Mouse (Mus musculus) intestine, postnatal 0 days (tissue): ENCODE data around the gene Eno2. TPM values are rescaled to one million over a fixed set of nuclear protein-coding genes. Genes with fewer than 3 reads are reported as not detected.
A peak's percentile ranks its signal among the peaks of the same experiment; 100 is the strongest.
"Not testable (repeated sequence)": the region's sequence is repeated elsewhere in the genome, so short reads cannot be mapped to it uniquely, and the experiment has no call there.

Experiments used
- ATAC-seq: fragments of 200-750 bp; cut with Nextera tagmentation; 2 replicates; pipeline ENCODE4 v1.8.0; 2017; ENCODE audit warnings: mild to moderate bottlenecking, moderate TSS enrichment, moderate library complexity
- H3K27ac ChIP-seq: fragments of 300-500 bp; sonication (generic); 2 replicates; pipeline ENCODE4 v1.5.1; 2014; ENCODE audit warnings: mild to moderate bottlenecking, low read depth, low read length, moderate library complexity
- H3K27me3 ChIP-seq: fragments of 300-500 bp; sonication (generic); replicated peaks from 2 replicates; pipeline ENCODE4 v1.6.1; 2014; ENCODE audit warnings: low read length, mixed read lengths; ENCODE audit not compliant: control insufficient read depth, insufficient read depth
- H3K36me3 ChIP-seq: fragments of 300-500 bp; sonication (generic); 2 replicates; pipeline ENCODE4 v1.6.1; 2014; ENCODE audit warnings: mild to moderate bottlenecking, moderate library complexity; ENCODE audit not compliant: control insufficient read depth, insufficient read depth
- H3K4me1 ChIP-seq: fragments of 300-500 bp; sonication (generic); replicated peaks from 2 replicates; pipeline ENCODE4 v1.6.1; 2014; ENCODE audit warnings: antibody characterized with exemption, low read length, mixed read lengths; ENCODE audit not compliant: control insufficient read depth, insufficient read depth
- H3K4me2 ChIP-seq: fragments of 300-500 bp; sonication (generic); replicated peaks from 2 replicates; pipeline ENCODE4 v1.6.1; 2014; ENCODE audit warnings: low read depth, mild to moderate bottlenecking, moderate library complexity
- H3K4me3 ChIP-seq: fragments of 300-500 bp; sonication (generic); 2 replicates; pipeline ENCODE4 v1.5.1; 2014; ENCODE audit warnings: low read depth, low read length
- H3K9ac ChIP-seq: fragments of 300-500 bp; sonication (generic); 2 replicates; pipeline ENCODE4 v1.6.1; 2014; ENCODE audit warnings: mild to moderate bottlenecking, low read depth, low read length
- H3K9me3 ChIP-seq: fragments of 300-500 bp; sonication (generic); 2 replicates; pipeline ENCODE4 v1.6.1; 2016; ENCODE audit warnings: mixed run types; ENCODE audit not compliant: control insufficient read depth
- CTCF ChIP-seq: sonication (generic); IDR thresholded peaks from 2 replicates; pipeline ENCODE4 v1.5.1; 2016; ENCODE audit warnings: low read depth, mild to moderate bottlenecking, control low read depth, antibody characterized with exemption, moderate library complexity
- WGBS: fragments of 180-500 bp; shearing (Covaris S2); extraction: QIAGEN DNeasy Blood & Tissue Kit; methylation state at CpG from one replicate; pipeline ENCODE4 v1.1.7; 2014; 5-methylcytosine and 5-hydroxymethylcytosine counted together
- polyA plus RNA-seq: library from polyadenylated mRNA; unstranded; fragments of >200 nt; fragmentation: Nextera tagmentation; extraction: Ambion mirVana; gene quantifications from 2 replicates; pipeline ENCODE4 v1.2.1, GENCODE M21; 2015

Gene Eno2
- polyA plus RNA-seq, 1 experiment from 2014 or later: 4.6 TPM

DNA sequence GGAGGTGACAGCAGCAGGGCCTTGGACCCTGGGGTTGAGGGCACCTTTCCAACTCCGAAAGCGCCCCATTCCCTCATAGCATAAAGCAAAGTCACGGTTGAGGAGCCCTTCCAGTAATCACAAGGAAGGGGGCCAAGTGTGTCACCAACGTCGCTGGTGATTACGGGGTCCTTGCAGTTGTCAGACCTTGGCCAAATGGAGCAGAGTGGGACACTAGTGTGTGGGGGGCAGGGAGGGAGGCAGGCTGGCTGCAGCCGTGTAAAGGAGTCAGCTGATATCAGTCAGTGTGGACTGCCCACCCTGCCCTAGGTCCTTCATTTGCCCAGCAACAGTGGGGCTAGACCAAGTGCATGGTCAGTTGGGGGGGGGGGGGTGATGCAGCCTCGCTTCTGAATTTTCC, 45.0 kb upstream of the Eno2 start:
- WGBS: 39% methylated on average over 8 of the region's 8 CpGs
- H3K36me3 ChIP-seq: peaks cover 62% of the 10 kb centered on the region
- 0 out of 2 replicates have a peak overlapping the region, but pooled peaks have one; percentile 15 for H3K27ac ChIP-seq

DNA sequence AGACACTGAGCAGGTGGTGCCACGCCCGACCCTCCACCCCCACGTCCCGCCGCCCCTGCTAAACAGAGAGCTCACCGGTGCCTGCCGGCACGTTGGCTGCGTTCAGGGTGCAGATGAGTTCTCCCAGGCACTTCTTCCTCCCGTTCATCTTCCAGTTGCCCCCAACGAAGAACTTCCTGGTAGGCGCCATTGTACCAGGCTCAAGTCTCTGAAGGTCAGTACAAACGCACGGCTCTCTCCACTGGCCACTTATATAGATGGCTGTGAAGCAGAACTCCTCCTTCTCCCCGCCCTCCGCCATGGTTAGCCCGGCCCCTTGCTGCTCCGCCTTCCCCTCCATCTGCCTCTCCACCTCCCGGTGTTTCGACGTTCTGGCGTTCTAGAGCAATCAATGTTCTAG, 44.5 kb upstream of the Eno2 start, which contains the start of gene Tpi1:
TSS of gene Tpi1 (minus strand) at position 364 of the 400 bp plus-strand sequence.
- ATAC-seq: peak; percentile 84
- Histone ChIP-seq H3K4me1 (peaks cover 13% of the 10 kb centered on the region; the same call in 1 of the 2 replicates), H3K4me3 (peak within 1 kb of the TSS; percentile 59), H3K9me3 (no peaks in the 10 kb centered on the region), H3K9ac (peak within 1 kb of the TSS; percentile 68), H3K36me3 (peaks cover 59% of the 10 kb centered on the region), H3K27me3 (no peaks in the 10 kb centered on the region), H3K27ac (peak within 1 kb of the TSS; percentile 88), H3K4me2 (peak within 1 kb of the TSS; percentile 70)
- TF ChIP-seq CTCF: no peak; the same call in 1 of the 2 replicates
- under 1% methylated on average over 22 of the region's 22 CpGs for WGBS

More for the DNA sequence above, 45.0 kb upstream of the Eno2 start:
- H3K4me1 ChIP-seq: peaks cover 13% of the 10 kb centered on the region; the same call in 1 of the 2 replicates
- H3K4me3 ChIP-seq: peak overlapping the region; percentile 59
- no peaks in the 10 kb centered on the region for H3K27me3 ChIP-seq
- H3K9ac ChIP-seq: no peak overlapping the region
- no peaks in the 10 kb centered on the region for H3K9me3 ChIP-seq
- peak overlapping the region; percentile 70 for H3K4me2 ChIP-seq
- TF ChIP-seq CTCF: no peak
- ATAC-seq: peak; percentile 17; the same call in 1 of the 2 replicates

DNA sequence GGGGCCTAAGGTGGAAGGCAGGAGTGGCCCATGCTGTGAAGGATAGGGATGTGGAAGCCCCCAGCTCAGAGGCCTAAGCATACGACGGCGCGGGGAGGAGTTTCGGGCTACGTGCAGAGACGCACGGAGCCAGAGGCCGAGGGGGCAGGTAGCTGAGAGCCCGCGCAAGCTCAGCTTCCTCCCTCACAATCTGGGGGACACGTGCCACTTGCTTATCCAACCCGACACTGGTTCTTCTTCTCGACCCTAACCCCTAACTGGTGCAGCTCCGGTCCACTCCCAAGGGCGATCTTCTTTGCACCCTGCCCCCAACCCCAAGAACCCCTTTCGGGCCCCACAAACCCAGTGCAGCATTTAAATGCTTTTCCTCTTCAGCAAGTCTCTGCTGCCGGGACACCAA, 44.0 kb upstream of the Eno2 start:
- H3K4me3 ChIP-seq: peak overlapping the region; percentile 59
- peak overlapping the region; percentile 88 for H3K27ac ChIP-seq
- peak overlapping the region; percentile 70 for H3K4me2 ChIP-seq
- H3K9me3 ChIP-seq: no peaks in the 10 kb centered on the region
- H3K4me1 ChIP-seq: peaks cover 13% of the 10 kb centered on the region; the same call in 1 of the 2 replicates
- no peak for TF ChIP-seq CTCF
- H3K36me3 ChIP-seq: peaks cover 57% of the 10 kb centered on the region
- peak overlapping the region; percentile 68 for H3K9ac ChIP-seq
- WGBS: under 1% methylated on average over 18 of the region's 18 CpGs
- ATAC-seq: peak; percentile 48
- H3K27me3 ChIP-seq: no peaks in the 10 kb centered on the region

DNA sequence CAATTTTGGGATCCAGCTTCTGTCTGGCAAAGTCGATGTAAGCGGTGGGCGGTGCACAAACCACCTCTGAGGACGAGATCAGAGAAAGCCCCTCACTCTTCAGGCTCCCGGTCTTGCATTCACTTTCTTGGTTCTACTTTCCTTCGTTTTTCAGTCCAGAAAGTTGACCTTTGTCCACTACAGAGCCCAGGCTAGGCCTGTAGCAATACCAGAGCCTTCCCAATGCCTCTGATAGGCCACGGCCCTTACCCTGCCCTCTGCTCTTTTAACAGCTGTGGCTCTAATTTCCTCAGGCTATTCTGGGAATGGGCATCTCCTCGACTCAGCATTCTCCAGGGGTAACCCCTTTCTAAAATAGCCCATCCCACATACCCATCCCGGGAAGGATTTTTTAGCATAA, 43.4 kb upstream of the Eno2 start:
- WGBS: 8% methylated on average over 9 of the region's 9 CpGs
- H3K27ac ChIP-seq: peak overlapping the region; percentile 88; the same call in 1 of the 2 replicates
- no peaks in the 10 kb centered on the region for H3K9me3 ChIP-seq
- H3K4me1 ChIP-seq: peaks cover 13% of the 10 kb centered on the region; the same call in 1 of the 2 replicates
- ATAC-seq: no peak
- peaks cover 51% of the 10 kb centered on the region for H3K36me3 ChIP-seq
- H3K4me2 ChIP-seq: peak overlapping the region; percentile 70
- peak overlapping the region; percentile 68 for H3K9ac ChIP-seq
- TF ChIP-seq CTCF: no peak
- H3K27me3 ChIP-seq: no peaks in the 10 kb centered on the region
- H3K4me3 ChIP-seq: peak overlapping the region; percentile 59

DNA sequence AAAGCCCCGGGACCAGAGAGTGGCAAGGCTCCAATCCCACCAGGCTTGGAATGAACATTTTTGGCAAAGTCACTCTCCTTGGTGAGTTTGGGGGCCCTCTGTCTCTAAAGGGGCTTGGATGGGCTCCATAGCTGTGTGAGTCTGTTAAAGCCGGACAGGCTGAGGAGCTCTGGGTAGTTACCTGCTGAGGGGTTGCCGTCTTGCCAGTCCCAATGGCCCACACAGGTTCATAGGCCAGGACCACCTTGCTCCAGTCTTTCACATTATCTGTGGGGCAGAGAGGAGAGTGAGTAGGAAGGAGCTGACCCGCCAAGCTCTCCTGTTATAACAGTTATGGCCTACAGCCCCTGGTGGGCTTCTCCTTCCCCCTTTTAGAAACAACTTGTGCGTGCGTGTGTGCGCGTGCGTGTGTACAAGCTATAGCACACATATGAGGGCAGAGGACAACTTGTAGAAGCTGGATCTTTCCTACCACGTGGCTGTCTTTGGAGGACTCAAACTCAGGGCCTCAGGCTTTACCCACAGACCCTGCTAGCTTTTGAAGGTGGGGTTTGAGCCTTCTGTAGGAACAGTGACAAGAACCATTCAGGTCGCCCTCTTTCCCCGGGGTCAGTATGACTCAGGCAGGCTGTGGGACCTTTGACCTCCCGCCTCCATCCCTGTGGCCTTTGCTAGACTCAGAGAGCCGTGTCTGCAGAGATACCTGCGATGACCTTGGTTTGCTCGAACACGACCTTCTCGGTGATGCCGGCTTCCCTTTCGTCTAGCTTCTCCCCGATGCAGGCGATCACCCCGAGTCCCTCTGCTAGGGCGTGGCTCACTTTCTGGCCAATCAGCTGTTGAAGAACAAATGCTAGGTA, 42.5 kb upstream of the Eno2 start:
- H3K27me3 ChIP-seq: no peaks in the 10 kb centered on the region
- peak overlapping the region; percentile 70 for H3K4me2 ChIP-seq
- ATAC-seq: no peak
- WGBS: 60% methylated on average over 24 of the region's 24 CpGs
- no peaks in the 10 kb centered on the region for H3K9me3 ChIP-seq
- peak overlapping the region; percentile 59 for H3K4me3 ChIP-seq
- no peak for TF ChIP-seq CTCF
- peaks cover 17% of the 10 kb centered on the region for H3K4me1 ChIP-seq
- peak overlapping the region; percentile 88; the same call in 1 of the 2 replicates for H3K27ac ChIP-seq
- peaks cover 42% of the 10 kb centered on the region; the same call in 1 of the 2 replicates for H3K36me3 ChIP-seq
- peak overlapping the region; percentile 31; the same call in 1 of the 2 replicates for H3K9ac ChIP-seq

DNA sequence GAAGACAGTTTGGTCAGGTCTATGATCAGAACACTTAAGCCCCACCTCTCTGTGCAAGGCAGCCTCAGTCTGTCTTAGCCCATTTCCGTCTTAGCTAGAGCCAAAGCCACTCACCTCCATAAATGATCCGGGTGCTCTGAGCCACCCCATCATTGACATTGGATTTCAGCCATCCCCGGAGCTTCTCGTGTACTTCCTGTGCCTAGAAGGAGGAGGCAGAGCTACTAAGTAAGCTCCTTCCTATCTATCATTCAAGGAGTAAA, 41.9 kb upstream of the Eno2 start:
- Histone ChIP-seq H3K4me2 (no peak overlapping the region), H3K9ac (no peak overlapping the region), H3K9me3 (no peaks in the 10 kb centered on the region), H3K4me1 (peaks cover 17% of the 10 kb centered on the region), H3K4me3 (no peak overlapping the region), H3K27me3 (no peaks in the 10 kb centered on the region), H3K27ac (peak overlapping the region; percentile 88; the same call in 1 of the 2 replicates), H3K36me3 (peaks cover 37% of the 10 kb centered on the region; the same call in 1 of the 2 replicates)
- no peak for ATAC-seq
- 64% methylated on average over 4 of the region's 4 CpGs for WGBS
- TF ChIP-seq CTCF: no peak

DNA sequence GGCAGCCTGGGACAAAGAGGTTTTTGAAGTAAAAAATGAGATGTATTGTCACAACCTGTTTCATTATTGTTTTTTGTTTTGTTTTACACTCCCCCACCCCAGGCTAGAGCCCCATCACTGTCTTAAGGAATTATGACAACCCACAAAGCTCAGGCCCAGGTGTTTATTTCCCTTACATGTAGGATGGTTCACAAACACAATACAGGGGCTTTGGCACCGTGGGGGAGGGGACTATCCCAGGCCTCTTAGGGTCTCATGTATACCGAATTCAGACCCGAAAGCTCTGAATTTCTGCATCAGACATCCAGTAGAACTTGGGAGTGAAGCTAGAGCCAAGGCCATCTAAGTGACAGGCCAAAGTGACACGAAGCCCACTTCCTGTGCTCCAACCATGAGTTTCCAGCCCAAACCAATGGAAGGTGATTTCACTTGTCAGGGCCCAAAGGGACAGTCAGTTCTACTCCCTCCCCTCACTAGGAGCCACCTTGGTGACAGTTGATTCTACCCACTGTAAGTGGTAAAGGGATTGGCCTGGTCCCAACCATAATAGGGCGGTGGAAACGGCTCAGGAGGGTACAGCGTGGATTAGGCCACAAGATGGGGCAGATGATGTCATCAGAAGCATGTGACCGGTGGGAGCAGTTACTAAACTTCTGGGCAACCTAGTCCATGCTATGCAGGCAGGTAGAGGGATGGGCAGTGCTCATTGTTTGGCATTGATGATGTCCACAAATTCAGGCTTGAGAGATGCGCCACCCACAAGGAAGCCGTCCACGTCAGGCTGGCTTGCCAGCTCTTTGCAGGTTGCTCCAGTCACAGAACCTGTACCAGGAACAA, 41.3 kb upstream of the Eno2 start:
- not testable (repeated sequence) for H3K27ac ChIP-seq, ATAC-seq, H3K9me3 ChIP-seq, H3K9ac ChIP-seq, H3K27me3 ChIP-seq
- Histone ChIP-seq H3K4me3 (0 out of 2 replicates have a peak overlapping the region, but pooled peaks have one; percentile 64), H3K36me3 (peaks cover 32% of the 10 kb centered on the region; the same call in 1 of the 2 replicates), H3K4me1 (peaks cover 17% of the 10 kb centered on the region), H3K4me2 (peak overlapping the region; percentile 95)
- WGBS: 77% methylated on average over 11 of the region's 11 CpGs
